Mouse (Mus musculus) cortical plate, adult 2 months (tissue): ENCODE data around the gene Mapkapk2. TPM values are rescaled to one million over a fixed set of nuclear protein-coding genes. Genes with fewer than 3 reads are reported as not detected.

ENCODE experiments used
- H3K27ac ChIP-seq: fragments of 200-500 bp; 2 replicates; pipeline ENCODE4 v1.5.1; 2012; ENCODE audit warnings: low read length, control low read depth, inconsistent platforms; ENCODE audit not compliant: insufficient read depth
- H3K4me1 ChIP-seq: fragments of 200-500 bp; 2 replicates; pipeline ENCODE4 v1.6.1; 2011; ENCODE audit warnings: low read length; ENCODE audit not compliant: control insufficient read depth, insufficient read depth
- H3K4me3 ChIP-seq: fragments of 200-500 bp; 2 replicates; pipeline ENCODE4 v1.5.1; 2011; ENCODE audit warnings: mild to moderate bottlenecking, low read length, control low read depth; ENCODE audit not compliant: insufficient read depth
- CTCF ChIP-seq: fragments of 200-500 bp; IDR thresholded peaks from 2 replicates; pipeline ENCODE4 v1.5.1; 2011; ENCODE audit warnings: mild to moderate bottlenecking, control low read depth, low read length; ENCODE audit not compliant: insufficient read depth; ENCODE audit errors: extremely low read depth
- POLR2A ChIP-seq: fragments of 200-500 bp; IDR thresholded peaks from 2 replicates; pipeline ENCODE4 v1.6.1; 2011; ENCODE audit warnings: mild to moderate bottlenecking, low read length, control low read depth; ENCODE audit not compliant: insufficient read depth; ENCODE audit errors: extremely low read depth
- polyA plus RNA-seq: library from polyadenylated mRNA; depleted of rRNA; stranded (reverse); fragments of >200 nt; gene quantifications from 2 replicates; pipeline ENCODE4 v1.2.3, GENCODE M21; 2012

Gene Mapkapk2
- polyA plus RNA-seq, 1 experiment: 26.4 TPM

- no peak overlapping the region for H3K4me3 ChIP-seq
- peaks cover 1% of the 10 kb centered on the region for H3K4me1 ChIP-seq
- no peak overlapping the region for H3K27ac ChIP-seq
- no peak for TF ChIP-seq CTCF
- no peak for TF ChIP-seq POLR2A
Observed at GRCm38 (mm10) chr1:131058431-131058830, 39.2 kb downstream of the Mapkapk2 start.

- no peak for TF ChIP-seq POLR2A
- TF ChIP-seq CTCF: no peak
- no peak overlapping the region for H3K27ac ChIP-seq
- no peak overlapping the region for H3K4me3 ChIP-seq
- H3K4me1 ChIP-seq: peaks cover 2% of the 10 kb centered on the region
Observed at GRCm38 (mm10) chr1:131054251-131054650, 43.4 kb downstream of the Mapkapk2 start.

GRCm38 (mm10) chr1:131053656-131054055, 44.0 kb downstream of the Mapkapk2 start:
- Histone ChIP-seq H3K27ac (no peak overlapping the region), H3K4me3 (no peak overlapping the region), H3K4me1 (peaks cover 2% of the 10 kb centered on the region)
- TF ChIP-seq POLR2A: no peak
- TF ChIP-seq CTCF: no peak

- TF ChIP-seq CTCF (peak; percentile 88), POLR2A (no peak)
- H3K27ac ChIP-seq: no peak overlapping the region
Observed at GRCm38 (mm10) chr1:131053239-131053638, 44.4 kb downstream of the Mapkapk2 start.

GRCm38 (mm10) chr1:131051073-131051472, 46.6 kb downstream of the Mapkapk2 start:
- H3K4me1 ChIP-seq: peaks cover 2% of the 10 kb centered on the region
- no peak overlapping the region for H3K27ac ChIP-seq
- no peak overlapping the region for H3K4me3 ChIP-seq
- TF ChIP-seq POLR2A (no peak), CTCF (no peak)

More at GRCm38 (mm10) chr1:131053239-131053638, 44.4 kb downstream of the Mapkapk2 start:
- Histone ChIP-seq H3K4me1 (peaks cover 2% of the 10 kb centered on the region), H3K4me3 (no peak overlapping the region)

GRCm38 (mm10) chr1:131050617-131051016, 47.0 kb downstream of the Mapkapk2 start:
- no peak overlapping the region for H3K4me3 ChIP-seq
- H3K27ac ChIP-seq: no peak overlapping the region
- no peak for TF ChIP-seq POLR2A
- no peak for TF ChIP-seq CTCF
- H3K4me1 ChIP-seq: peaks cover 2% of the 10 kb centered on the region

- Histone ChIP-seq H3K4me3 (no peak overlapping the region), H3K27ac (no peak overlapping the region), H3K4me1 (peaks cover 2% of the 10 kb centered on the region)
- no peak for TF ChIP-seq POLR2A
- no peak for TF ChIP-seq CTCF
Observed at GRCm38 (mm10) chr1:131050011-131050410, 47.6 kb downstream of the Mapkapk2 start.

- no peak for TF ChIP-seq POLR2A
- TF ChIP-seq CTCF: no peak
- Histone ChIP-seq H3K4me3 (no peak overlapping the region), H3K27ac (no peak overlapping the region), H3K4me1 (peaks cover 2% of the 10 kb centered on the region)
Observed at GRCm38 (mm10) chr1:131049361-131049806, 48.2 kb downstream of the Mapkapk2 start.

- no peak overlapping the region for H3K27ac ChIP-seq
- TF ChIP-seq POLR2A (no peak), CTCF (no peak)
- peaks cover 2% of the 10 kb centered on the region for H3K4me1 ChIP-seq
- no peak overlapping the region for H3K4me3 ChIP-seq
Observed at GRCm38 (mm10) chr1:131048946-131049345, 48.7 kb downstream of the Mapkapk2 start.

GRCm38 (mm10) chr1:131048121-131048863, 49.3 kb downstream of the Mapkapk2 start:
- no peak overlapping the region for H3K27ac ChIP-seq
- TF ChIP-seq CTCF (no peak), POLR2A (no peak)
- H3K4me3 ChIP-seq: no peak overlapping the region
- H3K4me1 ChIP-seq: peaks cover 2% of the 10 kb centered on the region
